Mouse (Mus musculus): Measurements from ENCODE around the gene Sox13. TPM values are rescaled to one million over a fixed set of nuclear protein-coding genes. Genes with fewer than 3 reads are reported as not detected.

Gene Sox13
- total and polyA plus RNA-seq, 2 experiments from 2014 or later: 3.3 to 13.1 TPM

- no peaks in the 10 kb centered on the region for H3K9me3 ChIP-seq (ENCODE audit: low read length)
- H3K9ac ChIP-seq (replicated peaks; ENCODE audit: low read length): no peak overlapping the region
- WGBS: 40% methylated on average over 12 of the region's 12 CpGs
- H3K27me3 ChIP-seq (ENCODE audit: insufficient read depth, low read length): no peaks in the 10 kb centered on the region
- no peak overlapping the region for H3K27ac ChIP-seq
- ATAC-seq (no peak; the same call in 1 of the 2 replicates), DNase-seq (ENCODE audit: low spot score) (no peak)
- no peak overlapping the region for H3K4me2 ChIP-seq (ENCODE audit: low read depth, low read length)
- H3K4me1 ChIP-seq (ENCODE audit: insufficient read depth, low read length): 0 out of 2 replicates have a peak, but pooled peaks cover 9% of the 10 kb centered on the region
- H3K4me3 ChIP-seq (ENCODE audit: low read length): no peak overlapping the region
- TF ChIP-seq CTCF (IDR thresholded peaks at IDR 0.05; ENCODE audit: low read depth): no peak
- H3K36me3 ChIP-seq (ENCODE audit: insufficient read depth, low read length): no peaks in the 10 kb centered on the region
Measured at GRCm38 (mm10) chr1:133382552-133383155, 41.5 kb downstream of the Sox13 start.

GRCm38 (mm10) chr1:133382008-133382407 lies 42.2 kb downstream of the Sox13 start:
- peak; percentile 22; the same call in 1 of the 2 replicates for ATAC-seq
- Histone ChIP-seq H3K4me1 (ENCODE audit: insufficient read depth, low read length) (0 out of 2 replicates have a peak, but pooled peaks cover 9% of the 10 kb centered on the region), H3K36me3 (ENCODE audit: insufficient read depth, low read length) (no peaks in the 10 kb centered on the region), H3K4me3 (ENCODE audit: low read length) (no peak overlapping the region), H3K9ac (replicated peaks; ENCODE audit: low read length) (no peak overlapping the region), H3K27ac (no peak overlapping the region), H3K9me3 (ENCODE audit: low read length) (no peaks in the 10 kb centered on the region), H3K4me2 (ENCODE audit: low read depth, low read length) (no peak overlapping the region), H3K27me3 (ENCODE audit: insufficient read depth, low read length) (no peaks in the 10 kb centered on the region)
- 5% methylated on average over 9 of the region's 9 CpGs for WGBS
- DNase-seq (ENCODE audit: low spot score): peak; percentile 90
- peak; percentile 99 for TF ChIP-seq CTCF (IDR thresholded peaks at IDR 0.05; ENCODE audit: low read depth)

GRCm38 (mm10) chr1:133380347-133381065 lies 43.7 kb downstream of the Sox13 start:
- 68% methylated on average over 14 of the region's 14 CpGs for WGBS
- Histone ChIP-seq H3K27ac (peak overlapping the region; percentile 8; the same call in 1 of the 2 replicates), H3K9ac (replicated peaks; ENCODE audit: low read length) (no peak overlapping the region), H3K36me3 (ENCODE audit: insufficient read depth, low read length) (no peaks in the 10 kb centered on the region), H3K27me3 (ENCODE audit: insufficient read depth, low read length) (no peaks in the 10 kb centered on the region), H3K9me3 (ENCODE audit: low read length) (no peaks in the 10 kb centered on the region), H3K4me1 (ENCODE audit: insufficient read depth, low read length) (0 out of 2 replicates have a peak, but pooled peaks cover 9% of the 10 kb centered on the region), H3K4me2 (ENCODE audit: low read depth, low read length) (no peak overlapping the region), H3K4me3 (ENCODE audit: low read length) (no peak overlapping the region)
- TF ChIP-seq CTCF (IDR thresholded peaks at IDR 0.05; ENCODE audit: low read depth): peak; percentile 79
- ATAC-seq: no peak
- peak; percentile 81 for DNase-seq (ENCODE audit: low spot score)

- no peak for ATAC-seq
Measured at GRCm38 (mm10) chr1:133379986-133380320, 44.2 kb downstream of the Sox13 start.

GRCm38 (mm10) chr1:133379254-133379985 lies 44.8 kb downstream of the Sox13 start:
- H3K4me3 ChIP-seq (ENCODE audit: low read length): no peak overlapping the region
- ATAC-seq: no peak

More at GRCm38 (mm10) chr1:133379986-133380320, 44.2 kb downstream of the Sox13 start:
- H3K9me3 ChIP-seq (ENCODE audit: low read length): no peaks in the 10 kb centered on the region
- H3K9ac ChIP-seq (replicated peaks; ENCODE audit: low read length): no peak overlapping the region
- no peak overlapping the region for H3K4me2 ChIP-seq (ENCODE audit: low read depth, low read length)
- H3K27ac ChIP-seq: peak overlapping the region; percentile 8; the same call in 1 of the 2 replicates
- no peak overlapping the region for H3K4me3 ChIP-seq (ENCODE audit: low read length)
- H3K36me3 ChIP-seq (ENCODE audit: insufficient read depth, low read length): no peaks in the 10 kb centered on the region
- no peak for TF ChIP-seq CTCF (IDR thresholded peaks at IDR 0.05; ENCODE audit: low read depth)
- no peaks in the 10 kb centered on the region for H3K27me3 ChIP-seq (ENCODE audit: insufficient read depth, low read length)
- no peak for DNase-seq (ENCODE audit: low spot score)
- H3K4me1 ChIP-seq (ENCODE audit: insufficient read depth, low read length): 0 out of 2 replicates have a peak, but pooled peaks cover 9% of the 10 kb centered on the region
- WGBS: 65% methylated on average over 3 of the region's 3 CpGs

GRCm38 (mm10) chr1:133377547-133377946 lies 46.6 kb downstream of the Sox13 start:
- H3K36me3 ChIP-seq (ENCODE audit: insufficient read depth, low read length): no peaks in the 10 kb centered on the region

More at GRCm38 (mm10) chr1:133379254-133379985, 44.8 kb downstream of the Sox13 start:
- no peak overlapping the region for H3K9ac ChIP-seq (replicated peaks; ENCODE audit: low read length)
- H3K9me3 ChIP-seq (ENCODE audit: low read length): no peaks in the 10 kb centered on the region
- H3K4me2 ChIP-seq (ENCODE audit: low read depth, low read length): no peak overlapping the region
- no peaks in the 10 kb centered on the region for H3K36me3 ChIP-seq (ENCODE audit: insufficient read depth, low read length)
- H3K27me3 ChIP-seq (ENCODE audit: insufficient read depth, low read length): no peaks in the 10 kb centered on the region
- 0 out of 2 replicates have a peak, but pooled peaks cover 9% of the 10 kb centered on the region for H3K4me1 ChIP-seq (ENCODE audit: insufficient read depth, low read length)
- no peak for TF ChIP-seq CTCF (IDR thresholded peaks at IDR 0.05; ENCODE audit: low read depth)
- DNase-seq (ENCODE audit: low spot score): no peak
- H3K27ac ChIP-seq: 0 out of 2 replicates have a peak overlapping the region, but pooled peaks have one; percentile 8
- 62% methylated on average over 10 of the region's 10 CpGs for WGBS

More at GRCm38 (mm10) chr1:133377547-133377946, 46.6 kb downstream of the Sox13 start:
- H3K4me2 ChIP-seq (ENCODE audit: low read depth, low read length): no peak overlapping the region
- H3K27ac ChIP-seq: no peak overlapping the region
- no peak overlapping the region for H3K4me3 ChIP-seq (ENCODE audit: low read length)
- 89% methylated on average over 5 of the region's 5 CpGs for WGBS
- ATAC-seq (no peak), DNase-seq (ENCODE audit: low spot score) (no peak)
- no peak overlapping the region for H3K9ac ChIP-seq (replicated peaks; ENCODE audit: low read length)
- TF ChIP-seq CTCF (IDR thresholded peaks at IDR 0.05; ENCODE audit: low read depth): no peak
- no peaks in the 10 kb centered on the region for H3K27me3 ChIP-seq (ENCODE audit: insufficient read depth, low read length)
- 0 out of 2 replicates have a peak, but pooled peaks cover 8% of the 10 kb centered on the region for H3K4me1 ChIP-seq (ENCODE audit: insufficient read depth, low read length)
- no peaks in the 10 kb centered on the region for H3K9me3 ChIP-seq (ENCODE audit: low read length)
